Mouse (Mus musculus) layer of hippocampus, adult 11-12 months (tissue): ENCODE measurements around the gene Sema3a.
"Not testable (repeated sequence)": the region's sequence is repeated elsewhere in the genome, so short reads cannot be mapped to it uniquely, and the experiment has no call there.

ENCODE experiments used
- DNase-seq: peaks from one replicate; pipeline ENCODE4 v3.0.0; 2022; ENCODE audit warnings: low spot score

The Sema3a gene

DNA sequence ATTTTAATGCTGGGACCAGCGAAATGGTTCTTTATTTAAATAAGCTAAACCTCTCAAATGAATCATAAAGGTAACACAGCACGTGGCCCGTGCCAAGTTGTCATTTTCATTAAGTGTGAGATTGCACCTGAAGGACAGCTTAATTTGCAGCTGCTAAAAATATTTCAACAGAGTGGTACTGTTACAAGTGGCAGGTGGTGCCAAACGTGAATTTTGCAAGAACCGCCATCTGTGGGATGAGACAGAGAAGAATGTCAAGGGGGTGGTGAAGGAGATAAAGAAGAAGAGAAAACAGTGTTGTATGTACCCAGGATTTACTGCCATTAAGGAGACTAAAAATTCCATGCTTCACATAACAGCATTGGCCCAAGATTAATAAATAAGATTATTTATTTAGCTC is 423.9 kb downstream of the Sema3a start:
- DNase-seq: no peak

DNA sequence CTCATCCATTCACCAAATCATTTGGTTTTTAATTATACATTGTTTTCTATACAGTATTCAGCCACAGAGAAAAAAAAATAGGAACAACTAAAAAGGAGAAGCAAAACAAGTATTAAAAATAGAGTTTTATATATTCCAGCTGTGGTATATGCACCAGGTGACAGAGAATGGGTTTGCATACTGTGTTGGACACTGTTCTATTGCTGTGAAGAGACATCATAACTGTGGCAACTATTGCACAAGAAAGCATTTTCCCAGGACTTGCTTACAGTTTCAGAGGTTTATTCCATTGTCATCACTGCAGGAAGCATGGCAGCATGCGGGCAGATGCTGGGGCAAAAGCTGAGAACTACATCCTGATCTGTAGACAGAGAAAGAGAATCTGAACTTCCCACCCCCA is 425.7 kb downstream of the Sema3a start:
- DNase-seq: no peak

DNA sequence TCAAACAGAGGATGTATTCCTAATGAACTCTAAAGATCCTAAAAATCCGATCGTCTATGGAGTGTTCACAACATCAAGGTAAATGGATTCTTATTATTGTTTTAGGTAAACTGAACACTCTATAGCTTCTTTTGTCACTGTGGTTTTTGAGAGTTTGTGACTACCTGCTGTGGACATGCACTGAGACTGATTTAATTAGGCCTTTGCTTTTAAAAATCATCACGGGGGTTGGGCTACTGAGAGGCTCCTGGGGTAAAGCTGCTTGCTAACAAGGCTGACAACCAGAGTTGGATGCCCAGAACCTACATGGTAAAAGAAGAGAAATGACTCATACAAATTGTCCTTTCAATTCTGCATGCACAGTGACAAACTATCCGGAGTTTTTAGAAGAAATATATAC is 432.0 kb downstream of the Sema3a start:
- no peak for DNase-seq

DNA sequence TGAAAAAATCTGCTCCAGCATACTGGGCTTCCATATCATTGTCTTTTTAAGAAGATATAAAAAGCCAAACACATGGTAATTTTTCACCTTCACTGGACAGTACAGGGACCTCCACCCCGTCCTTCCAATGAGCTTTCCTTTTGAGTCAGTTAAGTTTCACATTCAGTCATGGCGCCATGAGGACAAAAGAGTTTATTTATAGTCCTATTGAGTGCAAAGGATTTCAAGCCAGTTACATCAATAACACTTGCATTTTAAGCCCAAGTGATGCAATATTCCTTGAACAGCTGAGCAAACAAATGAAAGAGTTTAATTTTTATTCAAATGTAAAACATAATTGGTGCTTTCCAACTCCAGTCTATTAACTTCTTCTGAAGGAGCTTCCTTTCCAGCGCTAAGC is 448.7 kb downstream of the Sema3a start:
- DNase-seq: no peak

DNA sequence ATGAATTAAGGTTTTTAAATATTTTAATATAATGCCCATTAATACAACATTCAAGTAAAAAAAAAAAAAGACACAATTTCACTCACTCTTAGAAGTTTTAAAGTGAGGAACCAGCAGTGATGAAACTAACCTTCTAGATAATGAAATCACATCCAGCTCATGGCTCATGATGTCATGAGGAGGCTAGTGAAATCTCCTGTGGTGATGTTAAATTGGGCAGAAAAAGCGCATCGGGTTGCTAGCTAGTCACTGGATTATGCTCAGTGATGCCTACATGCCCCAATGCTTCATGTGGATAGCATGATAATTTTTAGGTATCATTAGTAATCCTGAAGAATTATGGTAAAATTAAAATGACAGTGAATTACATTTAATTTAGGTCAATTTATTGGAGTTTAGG is 453.9 kb downstream of the Sema3a start:
- no peak for DNase-seq

DNA sequence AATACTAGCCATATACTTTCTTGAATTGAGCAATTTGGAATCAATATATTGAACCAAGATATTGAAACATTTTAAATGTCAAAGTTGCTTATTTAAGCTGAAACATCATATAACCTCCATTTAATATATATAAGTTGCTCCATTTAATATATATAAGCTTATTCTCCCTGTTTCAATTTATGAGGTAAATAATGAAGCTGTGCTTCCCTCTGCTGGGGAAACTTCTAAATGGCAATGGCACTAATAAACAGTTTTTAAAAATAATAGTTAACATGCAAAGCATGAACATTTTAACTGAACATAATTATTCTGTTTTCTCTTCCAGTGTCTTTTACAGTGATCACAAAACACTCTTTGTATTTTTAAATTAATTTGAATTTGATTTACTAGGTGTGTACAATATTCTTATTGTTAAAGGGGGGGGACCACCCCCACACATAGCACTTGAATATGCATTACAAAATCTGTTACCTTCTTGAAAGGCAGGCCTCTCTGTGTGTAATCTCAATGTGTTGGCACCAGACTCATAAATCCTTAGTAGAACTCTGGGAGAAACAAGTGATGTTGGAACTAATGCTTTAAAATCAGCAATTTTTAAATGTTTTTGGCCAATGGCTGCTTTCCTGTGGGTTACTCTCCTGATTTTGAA is 460.5 kb downstream of the Sema3a start:
- DNase-seq: peak; percentile 23

DNA sequence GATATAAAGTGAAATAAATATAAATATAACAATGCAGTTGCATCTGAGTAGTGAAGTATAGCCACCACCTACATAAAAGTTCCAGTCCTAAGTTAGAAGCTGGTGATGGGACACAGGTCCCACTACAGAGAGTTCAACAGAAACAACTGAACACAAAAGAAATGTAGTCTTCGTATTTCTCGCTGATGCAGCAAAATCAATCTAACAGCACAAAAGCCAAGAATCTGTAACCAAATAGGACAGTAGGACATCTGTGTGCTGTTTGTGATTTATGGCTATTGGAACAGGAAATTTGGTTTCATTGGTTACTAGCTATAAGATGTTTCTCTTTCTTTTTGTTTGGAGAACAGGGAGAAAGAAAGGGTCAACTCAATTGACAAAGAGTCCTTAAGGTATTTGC is 469.2 kb downstream of the Sema3a start:
- DNase-seq: no peak

DNA sequence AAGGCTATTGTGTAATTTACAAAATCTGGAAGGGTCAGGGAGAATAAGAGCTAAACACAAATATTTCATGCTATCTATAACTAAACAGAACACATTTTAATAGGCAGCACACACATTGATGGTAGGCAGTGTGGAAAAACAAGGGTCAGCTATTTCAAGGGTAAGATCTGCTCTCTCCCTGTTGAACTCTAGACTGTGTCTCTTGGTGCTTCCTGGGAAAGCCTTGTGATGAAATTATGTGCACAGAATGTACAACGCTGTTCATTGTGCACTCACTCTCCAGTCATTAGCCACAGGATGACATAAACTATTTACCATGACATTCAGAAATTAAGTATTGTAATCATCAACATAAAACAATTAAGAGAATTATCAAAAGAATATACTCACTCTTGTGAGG is 486.4 kb downstream of the Sema3a start:
- DNase-seq: no peak

DNA sequence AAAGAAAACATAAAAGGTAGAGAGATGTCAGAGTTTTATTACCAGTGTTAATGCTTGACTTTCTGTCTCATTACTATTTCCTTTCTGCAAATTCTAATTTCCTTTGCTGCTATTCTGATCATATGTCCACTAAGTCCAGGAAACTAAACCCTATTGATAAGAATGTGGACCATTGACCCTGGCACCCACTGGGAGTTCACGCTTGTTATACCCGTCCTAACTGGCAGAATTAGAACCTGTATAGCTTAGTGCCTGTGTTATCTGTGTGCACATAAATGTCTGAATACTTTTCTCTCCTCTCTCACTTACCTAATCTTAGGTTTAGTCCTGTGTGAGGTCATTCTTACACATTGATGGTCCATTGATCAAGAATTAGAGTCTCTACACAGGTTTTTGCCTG is 486.9 kb downstream of the Sema3a start:
- DNase-seq: no peak

DNA sequence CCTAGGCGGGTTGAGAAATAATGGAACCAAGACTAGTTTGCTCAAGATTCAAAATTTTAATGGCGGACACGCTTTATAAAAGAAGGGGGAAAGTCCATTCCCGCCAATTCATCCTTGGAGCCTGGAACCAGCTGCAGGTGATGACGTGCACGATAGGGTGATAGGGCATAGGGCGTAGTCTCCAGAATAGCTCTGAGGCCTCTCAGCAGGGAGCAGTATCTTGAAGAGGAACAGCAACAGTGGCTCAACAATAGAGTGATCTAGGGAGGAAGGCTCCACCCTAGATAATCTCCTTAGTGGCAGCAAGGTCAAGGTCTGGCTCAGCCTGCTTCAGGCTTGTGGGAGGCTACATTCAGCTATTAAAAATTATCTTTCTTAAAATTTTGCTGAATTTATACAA is 489.4 kb downstream of the Sema3a start:
- DNase-seq: not testable (repeated sequence)

DNA sequence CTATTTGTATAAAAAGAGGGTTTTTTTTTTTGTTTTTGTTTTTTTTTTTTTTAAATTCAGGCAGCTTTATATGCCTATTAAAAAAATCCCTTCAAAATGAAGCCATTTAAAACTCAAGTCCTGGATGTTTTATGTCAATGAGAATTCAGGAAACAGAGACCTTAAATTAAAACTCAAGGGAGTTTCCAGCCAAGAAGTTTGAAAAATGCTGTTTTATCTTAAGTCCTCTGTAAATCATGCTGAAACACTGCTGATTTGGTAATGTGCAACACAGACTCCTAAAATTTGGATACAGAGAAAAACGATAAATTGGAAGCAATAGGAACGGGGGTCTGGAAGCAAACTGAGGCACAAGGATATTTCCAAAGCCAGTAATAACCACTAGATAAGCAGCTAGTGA is 490.7 kb downstream of the Sema3a start:
- no peak for DNase-seq

DNA sequence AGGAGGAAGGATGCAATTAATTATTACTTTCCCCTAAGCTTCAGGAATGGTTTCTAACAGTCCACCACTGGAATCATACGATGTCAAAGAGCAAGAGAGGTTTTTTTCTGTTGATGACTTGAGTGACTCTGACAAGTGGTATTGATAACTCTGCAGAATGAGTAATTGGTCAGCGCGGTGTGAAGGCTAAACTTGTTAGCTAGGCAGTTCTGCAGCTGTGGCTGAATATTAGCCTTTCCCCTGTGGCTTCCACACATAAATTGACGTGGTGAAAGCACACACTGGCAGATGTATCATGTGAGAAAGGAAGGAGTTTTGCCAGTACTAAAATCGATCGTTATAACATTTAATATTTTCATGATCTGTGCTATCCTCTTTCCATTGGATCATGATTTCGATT is 497.4 kb downstream of the Sema3a start:
- no peak for DNase-seq

DNA sequence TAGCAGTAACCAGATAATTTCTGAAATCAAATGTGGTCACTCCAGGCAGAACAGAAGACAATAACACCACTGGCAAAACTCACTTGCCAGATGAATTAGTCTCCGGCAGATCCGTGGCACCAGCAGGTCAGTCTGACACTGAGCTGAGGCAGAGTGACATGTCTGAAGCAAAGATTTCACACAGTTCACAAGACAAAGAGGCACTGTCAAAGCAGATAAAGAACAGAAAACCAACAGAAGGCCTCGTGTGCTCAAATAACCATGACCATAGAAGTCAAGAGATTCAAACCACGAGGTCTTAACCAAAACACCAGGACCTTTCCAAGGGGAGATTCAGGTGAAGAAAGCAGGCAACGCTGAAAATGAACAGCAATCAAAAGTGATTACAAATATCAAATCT is 499.5 kb downstream of the Sema3a start:
- DNase-seq: no peak

DNA sequence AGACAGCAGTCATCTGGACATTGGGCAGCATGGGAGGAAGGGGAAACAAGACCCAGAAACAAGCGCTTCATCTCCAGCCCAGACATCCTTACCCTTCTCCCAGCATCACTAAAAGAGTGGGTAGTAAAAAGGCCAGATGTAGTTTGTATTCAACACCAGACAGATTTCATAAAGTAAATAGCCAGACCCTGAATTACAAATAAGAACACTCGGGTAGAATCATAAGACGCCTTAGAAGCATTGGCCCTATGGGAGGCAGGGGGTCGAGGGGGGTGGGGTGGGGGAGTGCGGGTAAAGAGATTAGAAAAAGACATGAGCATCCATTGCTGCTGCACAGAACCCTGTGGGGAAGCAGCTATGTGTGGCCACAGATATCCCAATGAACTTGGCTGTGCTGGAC is 500.9 kb downstream of the Sema3a start:
- no peak for DNase-seq

DNA sequence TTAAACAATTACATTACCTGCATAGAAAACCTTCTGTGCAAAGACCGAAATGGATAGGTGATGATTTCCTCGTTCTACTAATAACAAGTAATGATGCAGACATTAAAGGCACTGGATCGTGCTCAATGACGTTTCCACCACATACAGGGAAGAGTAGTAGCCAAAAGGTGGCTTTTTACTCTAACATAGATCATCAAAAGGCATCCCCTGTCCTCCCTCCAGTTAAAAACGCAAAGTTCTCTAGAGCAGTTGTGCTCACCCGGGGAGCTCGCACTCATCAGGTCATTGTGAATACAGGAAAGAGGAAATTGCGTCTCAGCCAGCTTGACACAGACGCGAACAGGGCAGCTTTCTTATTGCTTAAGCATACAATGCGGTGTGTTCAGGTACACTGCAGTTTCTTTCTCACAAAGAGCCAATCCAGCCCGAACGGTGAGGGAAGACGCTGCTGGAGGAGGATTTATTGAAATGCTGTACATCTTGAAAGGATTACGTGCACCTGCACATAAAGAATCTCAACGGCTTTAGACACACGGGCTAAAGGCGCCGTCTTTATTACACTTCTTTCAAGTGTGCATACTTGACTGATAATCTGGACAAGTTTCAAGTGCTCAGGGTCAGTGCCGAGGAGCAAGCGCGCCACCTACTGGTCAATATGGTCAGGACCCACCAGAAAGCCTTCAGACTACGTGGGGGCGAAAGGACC is 503.5 kb downstream of the Sema3a start:
- DNase-seq: peak; percentile 72

DNA sequence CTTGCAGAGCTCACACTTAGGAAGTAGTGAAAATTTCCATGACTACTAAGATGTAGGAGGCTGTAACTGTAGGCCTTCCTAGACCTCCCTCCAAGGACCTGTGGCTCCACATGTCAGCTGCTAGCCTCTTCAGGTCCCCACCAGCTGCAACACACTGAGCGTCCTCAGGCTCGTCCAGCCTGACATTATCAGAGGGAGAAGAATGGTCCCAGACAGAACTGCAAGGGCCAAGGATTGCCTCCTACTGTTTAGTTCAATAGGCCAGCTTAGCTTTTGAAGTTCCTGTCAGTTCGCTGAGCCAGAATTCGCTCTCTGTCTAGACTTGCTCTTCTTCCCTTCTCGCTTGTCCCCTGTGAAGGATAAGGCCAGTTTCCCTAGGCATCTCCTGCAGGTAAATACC is 504.7 kb downstream of the Sema3a start:
- no peak for DNase-seq

DNA sequence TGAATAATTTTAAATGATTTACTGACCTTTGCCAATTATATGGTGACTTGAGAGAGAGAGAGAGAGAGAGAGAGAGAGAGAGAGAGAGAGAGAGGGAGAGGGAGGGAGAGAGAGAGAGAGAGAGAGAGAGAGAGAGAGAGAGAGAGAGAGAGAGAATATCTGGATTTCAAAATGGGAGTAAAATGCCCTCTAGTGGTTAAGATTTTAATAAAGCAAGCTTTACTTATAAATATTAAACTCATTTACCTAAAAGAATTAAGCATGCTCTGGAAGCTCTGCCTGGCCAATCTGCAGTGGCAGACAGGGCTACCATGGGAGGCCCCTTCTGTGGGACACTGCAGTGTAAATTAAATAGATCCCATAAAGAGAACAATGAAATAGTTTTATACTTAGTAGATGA is 505.5 kb downstream of the Sema3a start:
- no peak for DNase-seq

DNA sequence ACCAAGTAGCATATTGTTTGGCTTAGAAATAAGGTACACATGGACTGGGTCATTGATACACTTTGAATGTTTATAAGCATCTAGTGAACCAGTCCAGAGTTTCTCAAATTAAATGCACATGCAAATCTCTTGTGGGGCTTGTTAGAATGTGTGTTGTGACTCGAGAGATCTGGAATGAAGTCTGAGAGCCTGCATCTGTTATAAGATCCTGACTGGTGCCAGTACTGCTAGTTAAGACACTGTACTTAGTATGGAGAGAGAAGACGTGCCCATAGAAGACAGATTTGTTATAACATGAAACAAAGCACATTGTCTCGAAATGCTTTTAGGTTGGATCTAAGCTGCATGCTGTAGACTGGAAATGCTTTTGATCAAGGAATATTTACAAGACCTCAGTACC is 511.0 kb downstream of the Sema3a start:
- no peak for DNase-seq
